Mouse (Mus musculus) embryonic facial prominence, embryonic 14.5 days (tissue): ENCODE data around the gene Uspl1. TPM values are rescaled to one million over a fixed set of nuclear protein-coding genes. Genes with fewer than 3 reads are reported as not detected.

Experiments
- ATAC-seq: fragments of 200-750 bp; cut with Nextera tagmentation; 2 replicates; pipeline ENCODE4 v1.8.0; 2017; ENCODE audit warnings: low read depth, moderate number of reproducible peaks, moderate TSS enrichment
- DNase-seq: peaks from one replicate; pipeline ENCODE4 v3.0.0-alpha.2; 2015; ENCODE audit warnings: low spot score
- H3K27ac ChIP-seq: fragments of 300-500 bp; sonication (generic); replicated peaks from 2 replicates; pipeline ENCODE4 v1.5.1; 2014; ENCODE audit warnings: low read depth, mild to moderate bottlenecking, low read length, moderate library complexity
- H3K27me3 ChIP-seq: fragments of 300-500 bp; sonication (generic); replicated peaks from 2 replicates; pipeline ENCODE4 v1.6.1; 2014; ENCODE audit warnings: low read length; ENCODE audit not compliant: control insufficient read depth, insufficient read depth
- H3K36me3 ChIP-seq: fragments of 300-500 bp; sonication (generic); 2 replicates; pipeline ENCODE4 v1.6.1; 2014; ENCODE audit warnings: low read length, mixed read lengths; ENCODE audit not compliant: control insufficient read depth, insufficient read depth
- H3K4me1 ChIP-seq: fragments of 300-500 bp; sonication (generic); 2 replicates; pipeline ENCODE4 v1.6.1; 2014; ENCODE audit warnings: antibody characterized with exemption, low read length; ENCODE audit not compliant: control insufficient read depth, insufficient read depth
- H3K4me2 ChIP-seq: fragments of 300-500 bp; sonication (generic); 2 replicates; pipeline ENCODE4 v1.6.1; 2014; ENCODE audit warnings: low read depth, mild to moderate bottlenecking, low read length, moderate library complexity, mixed read lengths
- H3K4me3 ChIP-seq: fragments of 300-500 bp; sonication (generic); 2 replicates; pipeline ENCODE4 v1.5.1; 2014; ENCODE audit warnings: low read depth, mild to moderate bottlenecking, low read length
- H3K9ac ChIP-seq: fragments of 300-500 bp; sonication (generic); 2 replicates; pipeline ENCODE4 v1.6.1; 2014; ENCODE audit warnings: low read depth, mild to moderate bottlenecking, low read length, moderate library complexity, mixed read lengths
- H3K9me3 ChIP-seq: fragments of 300-500 bp; sonication (generic); 2 replicates; pipeline ENCODE4 v1.6.1; 2016; ENCODE audit warnings: low read length; ENCODE audit not compliant: control insufficient read depth
- WGBS: fragments of 180-500 bp; shearing (Covaris S2); extraction: QIAGEN DNeasy Blood & Tissue Kit; methylation state at CpG from one replicate; pipeline ENCODE4 v1.1.7; 2014; 5-methylcytosine and 5-hydroxymethylcytosine counted together
- microRNA-seq: library from miRNA; unstranded; fragments of <30 nt; microRNA quantifications from one replicate; pipeline ENCODE4, GENCODE M21; 2016; ENCODE audit warnings: borderline number of aligned reads
- polyA plus RNA-seq: library from polyadenylated mRNA; unstranded; fragments of >200 nt; fragmentation: Nextera tagmentation; extraction: Ambion mirVana; gene quantifications from 2 replicates; pipeline ENCODE4 v1.2.1, GENCODE M21; 2014

Gene Uspl1
- polyA plus RNA-seq, 1 experiment from 2014 or later, result 41.5 TPM

DNA sequence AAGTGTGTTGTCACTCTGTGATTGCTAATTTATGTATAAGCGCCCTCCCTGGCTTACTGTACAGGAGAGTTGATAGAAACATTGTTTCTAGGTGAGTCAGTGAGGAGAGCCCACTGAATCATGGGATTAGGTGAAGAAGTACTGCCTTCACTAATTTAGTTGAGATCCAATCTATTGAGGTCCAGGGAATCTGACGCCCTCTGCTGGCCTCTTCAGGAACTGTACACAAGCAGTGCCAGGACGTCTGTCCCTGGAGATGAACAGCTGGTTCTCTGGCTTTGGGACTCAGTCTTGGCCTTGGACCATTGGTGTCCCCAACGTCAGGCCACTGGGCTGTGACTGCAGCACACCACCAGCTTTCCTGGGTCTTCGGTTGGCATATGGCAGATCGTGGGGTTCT lies 77.7 kb downstream of the Uspl1 start:
- DNase-seq (no peak), ATAC-seq (no peak)
- WGBS, result 67% methylated on average over 6 of the region's 6 CpGs

DNA sequence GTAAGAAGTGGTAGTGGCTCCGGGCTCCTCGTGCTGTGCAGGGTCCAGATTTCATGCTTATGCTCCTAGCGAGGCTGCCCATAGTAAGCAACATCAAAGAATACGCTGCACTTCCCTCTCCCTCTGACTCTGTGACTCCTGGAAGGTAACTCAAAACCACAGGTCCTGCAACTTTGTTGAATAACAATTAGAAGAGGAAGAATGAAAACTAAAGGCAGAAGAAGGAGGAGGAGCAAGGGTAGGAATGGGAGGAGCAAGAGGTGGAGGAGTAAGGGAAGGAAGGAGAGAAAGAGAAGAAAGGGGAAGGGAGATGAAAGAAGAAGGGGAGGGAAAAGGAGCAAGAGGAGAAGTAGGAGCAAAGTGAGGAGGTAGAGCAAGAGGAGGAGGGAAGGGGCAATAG lies 80.3 kb downstream of the Uspl1 start, which contains the start of gene Alox5ap:
Gene Alox5ap (plus strand): TSS at position 363 of the 400 bp plus-strand sequence.
- DNase-seq (no peak), ATAC-seq (no peak)
- 33% methylated on average over 4 of the region's 4 CpGs for WGBS
- no peak within 1 kb of the TSS for H3K4me2 ChIP-seq
- no peaks in the 10 kb centered on the region for H3K4me1 ChIP-seq
- no peaks in the 10 kb centered on the region for H3K36me3 ChIP-seq
- H3K27me3 ChIP-seq, result no peaks in the 10 kb centered on the region
- H3K27ac ChIP-seq, result no peak within 1 kb of the TSS
- no peak within 1 kb of the TSS for H3K4me3 ChIP-seq
- H3K9ac ChIP-seq, result no peak within 1 kb of the TSS
- 0 out of 2 replicates have a peak, but pooled peaks cover 3% of the 10 kb centered on the region for H3K9me3 ChIP-seq

More for the DNA sequence above, 77.7 kb downstream of the Uspl1 start:
- no peak overlapping the region for H3K4me2 ChIP-seq
- H3K4me3 ChIP-seq, result no peak overlapping the region
- H3K4me1 ChIP-seq, result no peaks in the 10 kb centered on the region
- H3K27ac ChIP-seq, result no peak overlapping the region
- 0 out of 2 replicates have a peak, but pooled peaks cover 3% of the 10 kb centered on the region for H3K9me3 ChIP-seq
- no peaks in the 10 kb centered on the region for H3K27me3 ChIP-seq
- no peak overlapping the region for H3K9ac ChIP-seq
- no peaks in the 10 kb centered on the region for H3K36me3 ChIP-seq

DNA sequence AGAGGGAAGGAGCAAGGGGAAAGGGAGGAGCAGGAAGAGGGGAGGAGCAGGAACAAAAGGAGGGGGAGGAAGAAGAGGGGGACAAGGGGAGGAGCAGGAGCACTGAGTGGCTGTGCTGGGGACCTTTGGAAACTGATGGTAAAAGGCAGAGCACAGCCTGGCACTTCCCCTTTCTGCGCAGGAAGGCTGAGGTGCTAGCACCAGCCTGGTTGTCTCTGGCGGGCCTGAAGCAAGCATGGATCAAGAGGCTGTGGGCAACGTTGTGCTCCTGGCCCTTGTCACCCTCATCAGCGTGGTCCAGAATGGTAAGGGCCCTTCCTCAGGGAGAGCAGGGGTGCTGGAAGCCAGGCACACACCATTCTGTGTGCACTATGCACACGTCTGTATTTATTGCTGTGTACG lies 80.7 kb downstream of the Uspl1 start:
- no peaks in the 10 kb centered on the region for H3K27me3 ChIP-seq
- H3K9ac ChIP-seq, result no peak overlapping the region
- DNase-seq, result no peak
- H3K4me2 ChIP-seq, result no peak overlapping the region
- H3K4me3 ChIP-seq, result no peak overlapping the region
- no peaks in the 10 kb centered on the region for H3K4me1 ChIP-seq
- no peak overlapping the region for H3K27ac ChIP-seq
- WGBS, result 55% methylated on average over 4 of the region's 6 CpGs
- H3K36me3 ChIP-seq, result no peaks in the 10 kb centered on the region
- no peak for ATAC-seq
- 0 out of 2 replicates have a peak, but pooled peaks cover 3% of the 10 kb centered on the region for H3K9me3 ChIP-seq

Small RNA genes lying within 50 kb of the gene (microRNA-seq; reads per million reads assigned to microRNA genes)
- gene Gm24105, result not detected

Other genes starting within 250 kb of the Uspl1 start
- gene Gm42791, start 189.2 kb upstream of the Uspl1 start, polyA plus RNA-seq, result 2.2 TPM in 1 of 2 replicates, not detected in the other
- gene Hmgb1, start 139 bp downstream of the Uspl1 start, polyA plus RNA-seq, result 1,171 and 1,256 TPM in 2 replicates
- gene Alox5ap, start 80.4 kb downstream of the Uspl1 start, polyA plus RNA-seq, result 15.9 and 17.4 TPM in 2 replicates
- 3.1 and 3.3 TPM in 2 replicates for gene Medag, start 227.4 kb downstream of the Uspl1 start, polyA plus RNA-seq